Mouse (Mus musculus) leukemia stem cell, adult 10-12 weeks (primary cell): ENCODE measurements around the gene Tigar. TPM values are rescaled to one million over a fixed set of nuclear protein-coding genes. Genes with fewer than 3 reads are reported as not detected.

Source experiments
- polyA plus RNA-seq: library from polyadenylated mRNA; stranded (reverse); fragments of >175 nt; gene quantifications from 2 replicates; pipeline ENCODE4 v1.2.3, GENCODE M21; 2012; ENCODE audit warnings: low replicate concordance

The Tigar gene
- 0.37 and 0.40 TPM in 2 replicates for polyA plus RNA-seq

GRCm38 (mm10) chr6:127109402-127109930 lies at the start of gene Tigar:
Gene Tigar (minus strand): TSS chr6:127109557.

DNA sequence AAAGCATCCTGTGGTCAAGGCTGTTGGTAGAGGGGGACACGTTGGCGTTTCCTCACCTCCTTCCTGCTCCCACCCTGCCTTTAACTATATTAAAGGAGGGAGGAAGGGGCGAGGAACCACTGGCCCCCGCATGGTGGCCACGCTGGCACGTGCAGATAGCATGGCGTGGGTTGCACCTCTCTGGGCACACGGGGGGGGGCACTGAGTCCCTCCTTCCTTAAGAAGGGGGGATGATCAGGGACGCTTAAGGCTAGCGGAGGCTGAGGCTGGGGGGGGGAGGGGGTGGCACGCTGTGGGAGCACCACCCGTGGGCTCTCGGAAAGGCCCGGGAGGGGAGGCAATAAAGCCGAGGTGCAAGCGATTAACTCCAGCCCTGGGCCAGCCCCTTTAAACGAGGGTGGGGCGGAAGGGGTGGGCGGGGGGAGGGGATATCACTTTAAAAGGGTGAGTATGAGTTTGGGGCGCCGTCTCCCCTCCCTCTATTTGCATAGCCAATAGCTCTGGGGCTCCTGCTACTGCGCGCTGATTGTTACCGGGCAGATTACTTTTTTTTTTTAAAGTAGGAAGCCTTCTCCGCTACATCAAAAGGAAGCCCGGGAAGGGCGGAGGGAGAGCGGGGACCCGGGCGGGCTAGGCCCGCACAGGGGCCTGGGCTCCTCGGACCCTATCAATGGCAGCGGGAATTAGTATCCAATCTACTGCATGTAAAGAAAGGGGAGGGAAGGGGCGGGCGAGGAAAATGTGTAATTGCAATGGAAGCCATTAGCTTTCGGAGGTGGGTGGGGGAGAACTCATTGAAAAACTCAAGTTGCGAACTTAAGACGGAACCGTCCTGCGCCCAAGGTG lies 43.0 kb upstream of the Tigar start, which contains the start of gene Ccnd2:
Gene Ccnd2, minus strand, starts transcription at position 88 of the 846 bp plus-strand sequence.

GRCm38 (mm10) chr6:127072817-127073216 lies 36.5 kb downstream of the Tigar start, which contains the start of gene Fgf23:
Gene Fgf23 (plus strand): TSS chr6:127072902.

Other genes with a start within 250 kb of the Tigar start
- not detected in 2 replicates for gene Dyrk4, start 187.7 kb downstream of the Tigar start, polyA plus RNA-seq
- 5.4 and 69.7 TPM in 2 replicates for gene Rad51ap1, start 170.0 kb downstream of the Tigar start, polyA plus RNA-seq
- 1.3 and 3.1 TPM in 2 replicates for gene D6Wsu163e, start 169.6 kb downstream of the Tigar start, polyA plus RNA-seq
- not detected in 2 replicates for gene Fgf6, start 94.0 kb downstream of the Tigar start, polyA plus RNA-seq
- 0.19 and 3.0 TPM in 2 replicates for gene Fgf23, start 36.7 kb downstream of the Tigar start, polyA plus RNA-seq
- gene Ccnd2, start 42.6 kb upstream of the Tigar start, polyA plus RNA-seq: 95.8 and 607 TPM in 2 replicates